Mouse (Mus musculus) testis, adult 2 months (tissue): ENCODE results near the gene Lsm11.

Source experiments
- CTCF ChIP-seq: fragments of 200-500 bp; IDR thresholded peaks from 2 replicates; pipeline ENCODE4 v1.5.1; 2012; ENCODE audit warnings: low read depth, mild to moderate bottlenecking, inconsistent platforms, low read length, moderate library complexity; ENCODE audit not compliant: control insufficient read depth, insufficient read depth, insufficient replicate concordance
- POLR2A ChIP-seq: fragments of 200-500 bp; IDR thresholded peaks from 2 replicates; pipeline ENCODE4 v1.6.1; 2012; ENCODE audit warnings: low read depth, mild to moderate bottlenecking, inconsistent platforms, low read length, moderate library complexity; ENCODE audit not compliant: control insufficient read depth

DNA sequence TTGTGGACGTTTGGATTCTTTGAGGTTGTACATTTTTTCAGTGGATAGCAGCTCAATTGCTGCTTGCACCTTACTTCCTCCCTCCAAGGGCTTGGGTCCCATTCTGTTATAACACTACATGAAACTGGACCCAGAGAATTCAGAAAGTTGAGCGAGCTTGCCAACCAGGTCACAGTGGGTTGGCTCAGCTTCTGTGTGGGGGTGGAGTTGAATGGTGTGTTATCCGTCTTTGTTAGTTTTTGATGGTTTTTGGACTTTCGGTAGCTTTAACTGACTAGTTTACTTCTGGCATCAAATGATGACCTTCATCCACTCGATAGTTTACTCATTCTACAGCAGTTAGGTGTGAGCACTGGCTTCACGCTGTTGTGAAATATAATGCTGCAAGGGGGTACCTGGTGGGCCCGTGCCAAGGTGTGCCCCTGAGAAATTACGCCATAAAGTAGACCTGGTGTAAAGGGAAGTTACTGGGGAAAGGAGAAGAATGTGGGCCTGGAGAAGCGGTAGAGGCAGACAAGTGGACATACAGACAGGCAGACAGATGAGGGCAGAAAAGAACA, 56.2 kb downstream of the Lsm11 start:
- no peak for TF ChIP-seq CTCF
- no peak for TF ChIP-seq POLR2A
